Mouse (Mus musculus): Measurements from ENCODE around the gene Traip. TPM values are rescaled to one million over a fixed set of nuclear protein-coding genes. Genes with fewer than 3 reads are reported as not detected.

Gene Traip
- polyA plus RNA-seq, 1 experiment from 2014 or later, result 3.2 TPM

DNA sequence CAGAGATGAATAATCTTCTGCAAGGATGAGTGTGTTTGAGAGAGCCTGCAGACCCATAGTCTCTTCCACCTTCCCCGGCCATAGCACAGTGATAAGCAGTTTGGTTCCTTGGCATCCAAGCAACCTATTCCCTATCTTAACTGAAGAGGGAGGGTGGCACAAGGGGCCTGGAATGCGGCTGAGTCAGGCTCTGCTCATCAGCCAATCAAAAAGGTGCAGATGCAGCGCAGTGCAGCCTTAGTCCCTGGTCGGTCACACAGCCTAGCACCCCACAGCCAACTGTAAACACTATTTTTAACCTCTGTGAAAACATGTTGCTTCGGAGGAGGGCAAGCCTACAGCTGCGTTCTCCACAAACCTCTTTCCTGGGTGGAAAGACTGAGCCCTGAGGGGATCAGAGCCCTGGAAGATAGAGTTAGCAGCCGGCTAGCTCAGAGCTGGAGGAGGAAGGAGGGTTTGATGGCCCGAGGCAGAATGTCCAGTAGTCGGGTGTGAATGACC lies 23.0 kb upstream of the Traip start:
- ATAC-seq, result no peak
- WGBS, result 41% methylated on average over 9 of the region's 9 CpGs

DNA sequence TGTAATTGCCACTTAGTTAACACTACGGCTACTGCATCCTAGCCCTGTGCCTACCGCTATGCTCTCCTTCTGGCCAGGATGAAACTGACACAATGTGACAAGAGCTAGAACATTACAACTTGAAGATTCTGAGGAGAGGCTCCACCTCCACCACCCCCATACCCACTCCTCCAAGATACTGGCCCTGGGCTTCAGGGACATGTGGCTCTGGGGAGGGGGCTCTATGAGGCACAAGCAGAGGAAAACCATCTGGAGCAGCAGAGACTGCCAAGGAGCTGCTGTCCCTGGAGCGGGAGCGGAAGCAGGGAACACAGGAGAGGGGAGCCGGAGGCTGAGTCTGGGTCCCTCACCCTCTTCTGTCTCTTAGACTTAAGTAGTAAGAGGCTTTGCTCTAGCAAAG lies 22.2 kb upstream of the Traip start:
- H3K4me2 ChIP-seq (replicated peaks; ENCODE audit: low read depth), result no peak overlapping the region

More for the DNA sequence above, 23.0 kb upstream of the Traip start:
- Histone ChIP-seq H3K4me3 (ENCODE audit: low read depth, low read length) (no peak overlapping the region), H3K4me2 (replicated peaks; ENCODE audit: low read depth) (no peak overlapping the region), H3K36me3 (ENCODE audit: control insufficient read depth, insufficient read depth) (peaks cover 5% of the 10 kb centered on the region; the same call in 1 of the 2 replicates), H3K27me3 (replicated peaks; ENCODE audit: control insufficient read depth, insufficient read depth, low read length) (no peaks in the 10 kb centered on the region), H3K9me3 (ENCODE audit: control insufficient read depth) (no peaks in the 10 kb centered on the region), H3K4me1 (replicated peaks; ENCODE audit: control insufficient read depth, insufficient read depth, low read length) (no peaks in the 10 kb centered on the region), H3K27ac (ENCODE audit: low read depth, low read length) (no peak overlapping the region), H3K9ac (ENCODE audit: low read depth, low read length) (no peak overlapping the region)
- TF ChIP-seq CTCF (IDR thresholded peaks at IDR 0.05; ENCODE audit: low read depth), result no peak

DNA sequence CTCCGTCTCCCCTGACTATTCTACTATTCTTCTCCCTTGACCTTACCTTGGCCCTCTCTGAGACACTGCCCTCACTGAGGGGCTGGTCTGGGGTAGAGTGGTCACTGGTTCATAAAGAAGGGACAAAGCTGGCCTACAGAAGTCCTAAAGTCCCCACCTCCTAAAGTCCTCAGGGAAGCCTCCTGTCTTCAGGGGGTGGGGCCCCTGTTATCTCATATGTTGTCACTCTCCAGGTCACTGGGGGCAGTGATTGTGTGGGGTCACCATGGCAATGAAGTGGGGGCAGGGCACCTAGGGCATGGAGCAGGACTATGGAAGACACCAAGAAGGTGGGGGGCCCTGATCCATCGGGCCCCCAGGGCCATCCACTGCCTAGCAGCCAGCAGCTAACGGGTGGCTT lies 21.8 kb upstream of the Traip start, which contains the start of gene Actl11:
TSS of gene Actl11 (plus strand) at position 301 of the 400 bp plus-strand sequence.
- H3K4me3 ChIP-seq (ENCODE audit: low read depth, low read length), result no peak within 1 kb of the TSS
- H3K9me3 ChIP-seq (ENCODE audit: control insufficient read depth), result no peaks in the 10 kb centered on the region
- H3K36me3 ChIP-seq (ENCODE audit: control insufficient read depth, insufficient read depth), result peaks cover 5% of the 10 kb centered on the region; the same call in 1 of the 2 replicates
- H3K27me3 ChIP-seq (replicated peaks; ENCODE audit: control insufficient read depth, insufficient read depth, low read length), result no peaks in the 10 kb centered on the region
- no peak within 1 kb of the TSS for H3K9ac ChIP-seq (ENCODE audit: low read depth, low read length)
- H3K4me1 ChIP-seq (replicated peaks; ENCODE audit: control insufficient read depth, insufficient read depth, low read length), result no peaks in the 10 kb centered on the region
- H3K4me2 ChIP-seq (replicated peaks; ENCODE audit: low read depth), result no peak within 1 kb of the TSS
- TF ChIP-seq CTCF (IDR thresholded peaks at IDR 0.05; ENCODE audit: low read depth), result no peak
- WGBS, result 69% methylated on average over 3 of the region's 3 CpGs
- ATAC-seq, result no peak
- H3K27ac ChIP-seq (ENCODE audit: low read depth, low read length), result no peak within 1 kb of the TSS

More for the DNA sequence above, 22.2 kb upstream of the Traip start:
- ATAC-seq, result no peak
- H3K36me3 ChIP-seq (ENCODE audit: control insufficient read depth, insufficient read depth), result peaks cover 5% of the 10 kb centered on the region; the same call in 1 of the 2 replicates
- H3K4me1 ChIP-seq (replicated peaks; ENCODE audit: control insufficient read depth, insufficient read depth, low read length), result no peaks in the 10 kb centered on the region
- H3K9ac ChIP-seq (ENCODE audit: low read depth, low read length), result no peak overlapping the region
- no peak for TF ChIP-seq CTCF (IDR thresholded peaks at IDR 0.05; ENCODE audit: low read depth)
- H3K4me3 ChIP-seq (ENCODE audit: low read depth, low read length), result no peak overlapping the region
- H3K27me3 ChIP-seq (replicated peaks; ENCODE audit: control insufficient read depth, insufficient read depth, low read length), result no peaks in the 10 kb centered on the region
- no peak overlapping the region for H3K27ac ChIP-seq (ENCODE audit: low read depth, low read length)
- H3K9me3 ChIP-seq (ENCODE audit: control insufficient read depth), result no peaks in the 10 kb centered on the region
- WGBS, result 77% methylated on average over 5 of the region's 5 CpGs

DNA sequence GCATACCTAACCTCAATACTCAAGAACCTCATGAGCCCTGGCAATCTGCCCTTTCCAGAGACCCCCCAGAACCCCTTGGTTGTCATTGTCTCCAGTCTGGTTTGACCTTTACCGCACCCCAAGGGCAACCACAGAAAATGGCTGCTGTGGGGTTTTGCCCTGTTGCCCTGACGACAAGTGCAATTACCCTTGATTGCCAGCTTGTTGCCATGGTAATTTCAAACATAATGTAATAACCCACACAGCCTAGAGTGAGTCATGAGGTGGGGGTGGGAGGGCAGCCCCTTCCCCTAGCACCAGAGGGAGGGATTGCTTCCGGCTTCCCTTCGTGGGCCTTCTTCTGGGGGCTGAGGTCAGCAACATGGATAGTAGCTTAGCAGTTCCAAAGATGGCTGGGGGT lies 17.7 kb upstream of the Traip start:
- no peak for TF ChIP-seq CTCF (IDR thresholded peaks at IDR 0.05; ENCODE audit: low read depth)
- no peaks in the 10 kb centered on the region for H3K36me3 ChIP-seq (ENCODE audit: control insufficient read depth, insufficient read depth)
- H3K4me1 ChIP-seq (replicated peaks; ENCODE audit: control insufficient read depth, insufficient read depth, low read length), result no peaks in the 10 kb centered on the region
- H3K27me3 ChIP-seq (replicated peaks; ENCODE audit: control insufficient read depth, insufficient read depth, low read length), result 0 out of 2 replicates have a peak, but pooled peaks cover 15% of the 10 kb centered on the region
- no peak overlapping the region for H3K4me2 ChIP-seq (replicated peaks; ENCODE audit: low read depth)
- H3K27ac ChIP-seq (ENCODE audit: low read depth, low read length), result no peak overlapping the region
- no peaks in the 10 kb centered on the region for H3K9me3 ChIP-seq (ENCODE audit: control insufficient read depth)
- H3K4me3 ChIP-seq (ENCODE audit: low read depth, low read length), result no peak overlapping the region
- no peak overlapping the region for H3K9ac ChIP-seq (ENCODE audit: low read depth, low read length)
- 56% methylated on average over 4 of the region's 4 CpGs for WGBS
- 0 out of 2 replicates have a peak, but pooled peaks have one; percentile 16 for ATAC-seq

DNA sequence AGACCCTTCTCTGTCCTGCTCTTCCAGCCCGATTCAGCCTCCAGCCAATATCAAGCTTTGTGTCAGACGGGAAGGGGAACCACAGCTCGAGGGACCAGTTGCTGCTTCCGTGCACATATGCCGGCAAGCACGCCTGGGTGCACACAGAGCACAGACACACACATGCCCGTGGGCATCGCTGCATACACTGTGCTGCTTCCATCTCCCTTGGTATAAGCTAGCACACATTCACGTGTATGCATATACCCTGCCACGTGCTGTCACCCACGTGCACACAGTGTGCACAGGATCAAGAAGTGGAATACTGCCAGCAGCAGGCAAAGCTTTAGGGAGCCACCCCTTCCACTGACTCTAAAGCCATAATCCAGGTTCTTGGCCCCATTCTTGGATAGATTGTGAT lies 15.8 kb upstream of the Traip start:
- no peaks in the 10 kb centered on the region for H3K36me3 ChIP-seq (ENCODE audit: control insufficient read depth, insufficient read depth)
- no peak for ATAC-seq
- no peak for TF ChIP-seq CTCF (IDR thresholded peaks at IDR 0.05; ENCODE audit: low read depth)
- no peaks in the 10 kb centered on the region for H3K4me1 ChIP-seq (replicated peaks; ENCODE audit: control insufficient read depth, insufficient read depth, low read length)
- H3K9me3 ChIP-seq (ENCODE audit: control insufficient read depth), result no peaks in the 10 kb centered on the region
- no peak overlapping the region for H3K27ac ChIP-seq (ENCODE audit: low read depth, low read length)
- no peak overlapping the region for H3K9ac ChIP-seq (ENCODE audit: low read depth, low read length)
- no peak overlapping the region for H3K4me3 ChIP-seq (ENCODE audit: low read depth, low read length)
- H3K4me2 ChIP-seq (replicated peaks; ENCODE audit: low read depth), result no peak overlapping the region
- H3K27me3 ChIP-seq (replicated peaks; ENCODE audit: control insufficient read depth, insufficient read depth, low read length), result 0 out of 2 replicates have a peak, but pooled peaks cover 15% of the 10 kb centered on the region
- 85% methylated on average over 11 of the region's 11 CpGs for WGBS

DNA sequence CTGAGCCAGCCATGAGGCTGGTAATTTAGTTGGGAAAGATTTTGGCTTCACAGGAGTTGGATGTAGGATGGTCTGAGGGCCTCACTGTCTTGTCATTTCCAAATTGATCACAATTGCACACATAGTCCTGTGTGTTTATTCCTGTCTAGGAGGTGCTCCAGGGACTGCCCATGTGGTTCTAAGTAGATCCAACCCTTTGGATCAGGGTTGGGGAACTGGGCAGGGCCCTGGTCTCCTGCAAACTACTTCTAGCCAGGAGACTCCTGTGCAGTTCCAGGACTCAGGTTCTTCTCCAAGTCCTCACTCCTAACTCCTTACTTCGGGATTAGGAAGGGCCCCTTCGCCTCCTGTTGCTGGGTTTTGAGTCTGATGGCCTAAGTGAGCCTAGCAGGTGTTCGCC lies 14.6 kb upstream of the Traip start, which contains the start of gene Camkv:
TSS of gene Camkv (plus strand) at position 301 of the 400 bp plus-strand sequence.
- peak within 1 kb of the TSS; percentile 43 for H3K4me3 ChIP-seq (ENCODE audit: low read depth, low read length)
- ATAC-seq, result no peak
- H3K9ac ChIP-seq (ENCODE audit: low read depth, low read length), result peak within 1 kb of the TSS; percentile 50
- WGBS, result 39% methylated on average over 3 of the region's 3 CpGs
- H3K27ac ChIP-seq (ENCODE audit: low read depth, low read length), result no peak within 1 kb of the TSS
- TF ChIP-seq CTCF (IDR thresholded peaks at IDR 0.05; ENCODE audit: low read depth), result no peak
- peak within 1 kb of the TSS; percentile 87 for H3K4me2 ChIP-seq (replicated peaks; ENCODE audit: low read depth)
- no peaks in the 10 kb centered on the region for H3K9me3 ChIP-seq (ENCODE audit: control insufficient read depth)
- H3K4me1 ChIP-seq (replicated peaks; ENCODE audit: control insufficient read depth, insufficient read depth, low read length), result no peaks in the 10 kb centered on the region
- H3K27me3 ChIP-seq (replicated peaks; ENCODE audit: control insufficient read depth, insufficient read depth, low read length), result 0 out of 2 replicates have a peak, but pooled peaks cover 15% of the 10 kb centered on the region
- no peaks in the 10 kb centered on the region for H3K36me3 ChIP-seq (ENCODE audit: control insufficient read depth, insufficient read depth)
